Mouse (Mus musculus) liver, embryonic 13.5 days (tissue): ENCODE data around the gene Iqub. TPM values are rescaled to one million over a fixed set of nuclear protein-coding genes. Genes with fewer than 3 reads are reported as not detected.

Experiments used
- ATAC-seq: fragments of 200-750 bp; cut with Nextera tagmentation; 2 replicates; pipeline ENCODE4 v1.8.0; 2017; ENCODE audit warnings: low read depth, mild to moderate bottlenecking, moderate number of reproducible peaks, moderate library complexity
- DNase-seq: peaks from one replicate; pipeline ENCODE4 v3.0.0; 2022
- H3K27ac ChIP-seq: fragments of 300-500 bp; sonication (generic); 2 replicates; pipeline ENCODE4 v1.5.1; 2015; ENCODE audit warnings: moderate library complexity, mild to moderate bottlenecking, inconsistent platforms
- H3K27me3 ChIP-seq: fragments of 300-500 bp; sonication (generic); 2 replicates; pipeline ENCODE4 v1.6.1; 2015; ENCODE audit warnings: mild to moderate bottlenecking, inconsistent platforms
- H3K36me3 ChIP-seq: fragments of 300-500 bp; sonication (generic); 2 replicates; pipeline ENCODE4 v1.6.1; 2015; ENCODE audit warnings: mild to moderate bottlenecking, inconsistent platforms
- H3K4me1 ChIP-seq: fragments of 300-500 bp; sonication (generic); replicated peaks from 2 replicates; pipeline ENCODE4 v1.6.1; 2015; ENCODE audit warnings: inconsistent platforms
- H3K4me2 ChIP-seq: fragments of 300-500 bp; sonication (generic); 2 replicates; pipeline ENCODE4 v1.6.1; 2015; ENCODE audit warnings: inconsistent platforms, mild to moderate bottlenecking, moderate library complexity
- H3K4me3 ChIP-seq: fragments of 300-500 bp; sonication (generic); replicated peaks from 2 replicates; pipeline ENCODE4 v1.5.1; 2015; ENCODE audit warnings: mild to moderate bottlenecking, inconsistent platforms
- H3K9ac ChIP-seq: fragments of 300-500 bp; sonication (generic); 2 replicates; pipeline ENCODE4 v1.6.1; 2015; ENCODE audit warnings: mild to moderate bottlenecking, inconsistent platforms
- H3K9me3 ChIP-seq: fragments of 300-500 bp; sonication (generic); replicated peaks from 2 replicates; pipeline ENCODE4 v1.6.1; 2016; ENCODE audit warnings: inconsistent platforms
- WGBS: fragments of 180-500 bp; shearing (Covaris S2); methylation state at CpG from one replicate; pipeline ENCODE4 v1.1.7; 2015; ENCODE audit not compliant: insufficient replicate concordance; 5-methylcytosine and 5-hydroxymethylcytosine counted together
- polyA plus RNA-seq: library from polyadenylated mRNA; unstranded; fragments of >200 nt; fragmentation: Nextera tagmentation; extraction: Ambion mirVana; gene quantifications from 2 replicates; pipeline ENCODE4 v1.2.1, GENCODE M21; 2015

The Iqub gene
- polyA plus RNA-seq: not detected in 2 replicates

DNA sequence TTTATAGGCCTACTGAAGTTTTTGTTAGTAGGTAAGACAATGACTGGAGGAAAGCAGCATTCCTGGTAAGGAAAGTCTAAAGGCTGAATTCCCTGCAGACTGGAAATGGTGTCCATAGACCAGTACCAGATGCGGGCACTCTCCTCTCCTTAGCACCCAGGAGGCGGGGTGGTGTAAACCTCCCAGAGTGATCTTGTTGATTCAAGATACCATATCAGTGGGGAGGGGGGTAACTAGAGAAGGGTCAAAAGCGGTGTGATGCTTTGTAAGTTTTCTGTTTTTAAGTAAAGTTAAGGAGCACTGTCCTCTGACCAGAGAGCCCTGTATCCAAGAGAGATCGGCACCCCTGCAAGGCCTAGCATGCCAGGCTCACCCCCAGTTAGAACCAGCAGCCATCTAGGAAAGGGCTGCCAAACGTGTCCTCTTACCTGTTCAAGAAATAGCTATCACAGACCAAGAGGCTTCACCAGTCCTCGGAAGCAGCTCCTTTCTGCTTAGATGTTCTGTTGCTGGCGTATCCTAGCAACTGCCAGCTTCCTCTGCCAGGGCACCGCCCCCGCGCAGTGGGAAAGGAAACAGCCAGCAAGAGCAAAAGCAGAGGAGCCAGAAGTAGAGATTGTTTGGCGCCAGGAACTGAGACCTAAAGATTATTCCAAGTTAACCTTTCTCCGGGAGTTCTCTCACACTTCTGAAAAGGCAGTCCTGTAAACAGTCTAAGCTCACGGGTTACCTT lies at the start of gene Iqub:
Gene Iqub, minus strand, starts transcription at position 516 of the 733 bp plus-strand sequence.
- 27% methylated on average over 13 of the region's 13 CpGs for WGBS
- H3K4me1 ChIP-seq: no peaks in the 10 kb centered on the region; the same call in 1 of the 2 replicates
- no peak for ATAC-seq
- H3K4me3 ChIP-seq: no peak within 1 kb of the TSS
- no peak within 1 kb of the TSS for H3K27ac ChIP-seq
- H3K9me3 ChIP-seq: no peaks in the 10 kb centered on the region
- DNase-seq: no peak
- H3K9ac ChIP-seq: no peak within 1 kb of the TSS
- H3K27me3 ChIP-seq: no peaks in the 10 kb centered on the region
- no peak within 1 kb of the TSS for H3K4me2 ChIP-seq
- peaks cover 13% of the 10 kb centered on the region for H3K36me3 ChIP-seq

DNA sequence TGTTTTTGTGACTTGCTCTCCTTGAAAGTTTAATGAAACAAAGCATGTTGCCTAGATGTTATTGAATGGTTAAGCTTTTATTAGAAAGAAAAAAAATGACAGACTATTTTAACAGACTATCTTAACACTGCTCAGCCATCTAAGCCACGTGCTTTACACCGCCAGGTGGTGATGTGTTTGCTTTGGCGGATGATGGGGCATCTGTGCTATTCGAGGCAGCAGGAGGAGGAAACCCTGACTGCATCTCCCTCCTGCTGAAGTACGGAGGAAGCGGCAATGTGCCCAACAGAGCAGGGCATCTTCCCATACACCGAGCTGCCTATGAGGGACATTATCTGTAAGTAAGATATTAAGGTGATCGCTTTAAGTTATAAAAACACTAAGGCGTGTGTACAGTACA lies 49.2 kb upstream of the Iqub start:
- no peak overlapping the region for H3K27ac ChIP-seq
- no peak for ATAC-seq
- WGBS: 62% methylated on average over 9 of the region's 9 CpGs
- no peak overlapping the region for H3K4me2 ChIP-seq
- no peaks in the 10 kb centered on the region for H3K9me3 ChIP-seq
- no peaks in the 10 kb centered on the region for H3K36me3 ChIP-seq
- no peak for DNase-seq
- H3K27me3 ChIP-seq: no peaks in the 10 kb centered on the region
- no peak overlapping the region for H3K4me3 ChIP-seq
- no peak overlapping the region for H3K9ac ChIP-seq
- no peaks in the 10 kb centered on the region for H3K4me1 ChIP-seq

DNA sequence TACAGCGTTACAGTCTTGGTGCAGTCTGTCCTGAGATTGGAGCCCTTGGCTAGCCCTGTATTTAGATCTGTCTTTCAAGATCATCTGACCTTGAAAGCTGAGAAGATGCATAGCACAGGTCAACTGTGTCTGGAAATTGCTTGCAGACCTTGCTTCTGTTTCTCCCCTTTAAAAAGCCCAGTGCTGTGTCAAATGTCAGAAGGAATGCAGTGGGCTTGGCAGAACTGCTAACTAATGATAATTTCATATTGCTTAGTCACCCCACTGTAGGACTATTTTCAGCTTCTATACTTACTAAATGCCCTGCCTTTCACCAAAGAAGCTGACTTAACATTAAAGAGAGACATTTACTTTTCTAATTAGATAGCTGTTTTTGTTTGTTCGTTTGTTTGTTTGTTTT lies 40.6 kb upstream of the Iqub start:
- ATAC-seq: no peak
- no peak for DNase-seq
- WGBS: 55% methylated on average over 2 of the region's 2 CpGs
- Histone ChIP-seq H3K4me1 (no peaks in the 10 kb centered on the region), H3K27ac (no peak overlapping the region), H3K4me2 (no peak overlapping the region), H3K27me3 (no peaks in the 10 kb centered on the region), H3K9me3 (no peaks in the 10 kb centered on the region), H3K4me3 (no peak overlapping the region), H3K36me3 (no peaks in the 10 kb centered on the region), H3K9ac (no peak overlapping the region)

DNA sequence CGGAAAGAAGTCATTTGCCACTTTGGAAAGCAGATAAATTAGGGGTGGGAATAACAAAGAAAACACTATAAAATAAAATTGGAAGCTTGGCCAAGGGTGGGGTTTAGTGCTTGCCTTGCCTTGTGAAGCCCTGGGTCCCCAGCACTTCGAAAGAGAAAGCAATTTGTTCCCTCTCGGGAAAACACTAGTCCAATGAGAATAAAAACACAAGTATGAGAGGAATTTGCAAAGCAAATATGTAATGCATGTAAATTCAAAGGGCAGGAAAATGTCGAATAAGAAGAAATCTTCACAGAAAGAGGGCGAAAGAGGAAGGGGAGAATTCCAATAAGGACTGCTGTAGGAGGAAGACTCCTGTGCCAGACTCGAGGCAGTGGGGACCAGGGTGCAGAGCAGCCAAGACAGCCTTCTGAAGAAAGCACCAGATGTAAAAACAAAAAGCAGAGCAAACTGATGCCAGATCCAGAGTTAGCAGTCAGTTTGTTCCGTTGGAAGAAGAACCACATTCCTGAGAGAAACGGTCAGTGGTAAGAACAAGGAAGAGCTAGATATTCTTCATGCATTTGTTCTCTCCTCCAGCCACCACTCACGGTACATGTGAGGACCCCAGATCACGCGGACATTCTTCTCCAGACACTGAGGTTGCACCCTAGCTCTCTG lies 39.7 kb upstream of the Iqub start:
- Histone ChIP-seq H3K4me2 (no peak overlapping the region), H3K27me3 (no peaks in the 10 kb centered on the region), H3K4me3 (no peak overlapping the region), H3K9me3 (no peaks in the 10 kb centered on the region), H3K36me3 (no peaks in the 10 kb centered on the region), H3K27ac (no peak overlapping the region), H3K4me1 (no peaks in the 10 kb centered on the region), H3K9ac (no peak overlapping the region)
- ATAC-seq (no peak), DNase-seq (no peak)
- 57% methylated on average over 11 of the region's 11 CpGs for WGBS

DNA sequence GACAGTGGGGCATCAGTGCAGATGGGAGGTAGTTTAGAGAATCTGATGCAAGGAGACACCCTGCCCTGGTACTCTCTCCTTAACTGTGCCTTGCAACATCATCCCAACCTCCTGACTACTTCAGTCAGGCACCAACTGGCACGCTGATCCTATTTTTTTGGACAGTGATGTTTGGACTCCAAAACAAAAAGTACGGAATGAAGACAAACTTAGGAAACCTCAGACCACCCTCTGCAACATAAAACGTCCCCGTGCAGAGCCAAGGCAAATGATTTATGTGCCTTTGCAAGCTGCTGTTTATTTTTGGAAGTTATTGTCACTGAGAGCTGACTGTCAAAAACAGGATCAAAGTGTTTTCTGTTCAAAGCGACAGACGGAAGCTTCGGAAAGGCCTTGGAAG lies 37.2 kb upstream of the Iqub start:
- Histone ChIP-seq H3K4me1 (no peaks in the 10 kb centered on the region), H3K36me3 (no peaks in the 10 kb centered on the region), H3K4me2 (no peak overlapping the region), H3K27ac (no peak overlapping the region), H3K4me3 (no peak overlapping the region), H3K27me3 (no peaks in the 10 kb centered on the region), H3K9ac (no peak overlapping the region), H3K9me3 (no peaks in the 10 kb centered on the region)
- DNase-seq: no peak
- ATAC-seq: no peak
- 52% methylated on average over 7 of the region's 7 CpGs for WGBS

DNA sequence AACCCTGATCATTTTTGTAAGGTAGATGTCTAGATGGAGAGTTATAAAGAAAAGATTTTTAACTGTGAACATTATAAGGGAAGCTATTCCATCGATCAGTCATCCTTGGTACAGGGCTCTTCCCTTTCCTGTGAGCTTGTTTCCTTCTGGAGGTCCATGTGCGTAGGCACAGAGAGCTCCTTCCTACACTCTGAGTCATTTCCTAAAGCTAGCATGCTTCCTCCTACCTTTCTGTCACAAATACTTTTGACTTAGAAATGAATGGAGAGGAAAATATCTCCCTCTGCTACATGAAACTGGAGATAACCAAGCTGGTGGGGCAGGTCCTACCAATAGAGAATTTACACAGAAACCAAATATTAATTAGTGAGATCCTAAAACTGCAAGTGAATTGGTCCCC lies 34.9 kb upstream of the Iqub start:
- 29% methylated on average over 2 of the region's 2 CpGs for WGBS
- Histone ChIP-seq H3K4me2 (no peak overlapping the region), H3K4me3 (no peak overlapping the region), H3K4me1 (no peaks in the 10 kb centered on the region), H3K9me3 (no peaks in the 10 kb centered on the region), H3K27me3 (no peaks in the 10 kb centered on the region), H3K36me3 (no peaks in the 10 kb centered on the region), H3K9ac (no peak overlapping the region), H3K27ac (no peak overlapping the region)
- DNase-seq (no peak), ATAC-seq (no peak)

DNA sequence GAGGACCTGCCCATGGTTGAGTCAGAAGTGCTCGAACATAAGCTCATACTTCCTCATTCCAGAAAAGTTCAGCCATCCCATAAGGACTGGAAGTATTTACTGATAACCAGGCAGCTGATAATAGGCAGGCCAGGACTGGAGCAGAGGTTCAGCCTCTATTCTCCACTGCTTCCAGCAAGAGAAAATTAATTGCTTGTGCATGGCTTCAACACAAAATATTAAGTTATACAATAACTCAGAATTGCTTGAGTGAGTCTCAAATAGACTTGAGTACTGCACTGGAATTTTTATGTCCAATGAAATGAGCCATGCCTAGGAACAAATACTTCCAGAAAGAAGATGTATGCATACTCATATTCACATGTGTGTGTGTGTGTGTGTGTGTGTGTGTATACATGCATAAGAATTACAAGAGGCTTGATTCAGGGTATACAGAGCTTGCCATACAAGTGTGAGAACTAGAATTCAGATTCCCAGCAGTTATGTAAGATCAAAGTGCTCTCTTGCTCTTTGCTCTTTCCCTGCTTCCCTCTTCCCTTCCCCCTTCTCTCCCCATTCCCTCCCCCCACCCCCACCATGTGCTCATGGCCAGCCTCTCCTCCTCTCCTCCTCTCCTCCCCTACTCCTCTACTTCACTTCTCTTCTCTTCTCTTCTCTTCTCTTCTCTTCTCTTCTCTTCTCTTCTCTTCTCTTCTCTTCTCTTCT lies 32.0 kb upstream of the Iqub start:
- H3K4me1 ChIP-seq: no peaks in the 10 kb centered on the region
- H3K27ac ChIP-seq: no peak overlapping the region
- H3K9ac ChIP-seq: no peak overlapping the region
- no peaks in the 10 kb centered on the region for H3K27me3 ChIP-seq
- H3K4me3 ChIP-seq: no peak overlapping the region
- 28% methylated on average over 1 of the region's 1 CpGs for WGBS
- H3K36me3 ChIP-seq: no peaks in the 10 kb centered on the region
- no peak overlapping the region for H3K4me2 ChIP-seq
- DNase-seq: no peak
- H3K9me3 ChIP-seq: no peaks in the 10 kb centered on the region
- no peak for ATAC-seq

DNA sequence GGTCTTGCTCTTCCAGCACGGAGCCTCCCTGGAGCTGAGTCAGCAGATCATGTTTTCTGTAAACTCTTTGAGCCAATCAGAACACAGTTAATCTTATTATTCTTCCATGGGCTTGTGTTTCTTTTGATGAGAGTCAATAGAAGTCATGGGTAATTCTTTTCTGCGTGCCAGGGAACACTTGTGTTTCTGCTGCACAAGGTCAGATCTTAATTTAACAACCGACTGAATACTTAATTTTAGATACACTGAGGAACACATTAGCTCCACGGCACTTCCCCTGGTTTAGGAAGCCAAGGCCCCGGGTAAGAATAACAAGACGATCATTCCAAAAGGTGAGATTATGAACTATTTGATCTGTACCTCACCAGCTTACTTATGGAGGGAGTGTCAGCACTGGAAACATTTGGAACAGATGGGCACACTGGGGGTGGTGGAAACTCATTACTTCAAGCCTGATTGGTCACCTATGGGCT lies 28.3 kb upstream of the Iqub start:
- 64% methylated on average over 6 of the region's 6 CpGs for WGBS
- Histone ChIP-seq H3K27me3 (no peaks in the 10 kb centered on the region), H3K9me3 (no peaks in the 10 kb centered on the region)

DNA sequence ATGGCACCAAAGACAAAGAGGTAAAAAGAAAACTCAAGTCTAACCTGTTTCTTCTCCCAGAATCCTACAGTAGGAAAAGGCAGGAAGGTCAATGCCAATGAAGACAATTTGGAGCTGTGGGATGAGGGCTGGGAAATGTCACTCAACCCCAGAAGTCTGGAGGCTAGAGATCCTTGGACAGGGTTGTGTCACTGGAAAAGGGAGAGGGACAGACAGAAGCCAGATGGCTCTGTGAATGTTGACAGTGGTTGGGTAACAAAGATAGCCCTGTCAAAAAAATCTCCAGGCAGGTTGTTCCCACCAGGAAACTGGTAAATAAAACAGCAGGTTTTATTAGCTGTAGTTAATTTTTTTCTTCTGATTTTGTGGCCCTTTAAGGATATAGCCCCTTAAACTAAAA lies 27.5 kb upstream of the Iqub start:
- H3K4me1 ChIP-seq: no peaks in the 10 kb centered on the region
- H3K4me2 ChIP-seq: no peak overlapping the region
- H3K36me3 ChIP-seq: no peaks in the 10 kb centered on the region
- ATAC-seq (no peak), DNase-seq (no peak)
- no peaks in the 10 kb centered on the region for H3K27me3 ChIP-seq
- no peaks in the 10 kb centered on the region for H3K9me3 ChIP-seq
- no peak overlapping the region for H3K27ac ChIP-seq
- H3K9ac ChIP-seq: no peak overlapping the region
- no peak overlapping the region for H3K4me3 ChIP-seq

More for the DNA sequence above, 28.3 kb upstream of the Iqub start:
- H3K27ac ChIP-seq: no peak overlapping the region
- no peaks in the 10 kb centered on the region for H3K36me3 ChIP-seq
- H3K4me1 ChIP-seq: no peaks in the 10 kb centered on the region
- H3K4me2 ChIP-seq: no peak overlapping the region
- DNase-seq (no peak), ATAC-seq (no peak)
- H3K4me3 ChIP-seq: no peak overlapping the region
- H3K9ac ChIP-seq: no peak overlapping the region

DNA sequence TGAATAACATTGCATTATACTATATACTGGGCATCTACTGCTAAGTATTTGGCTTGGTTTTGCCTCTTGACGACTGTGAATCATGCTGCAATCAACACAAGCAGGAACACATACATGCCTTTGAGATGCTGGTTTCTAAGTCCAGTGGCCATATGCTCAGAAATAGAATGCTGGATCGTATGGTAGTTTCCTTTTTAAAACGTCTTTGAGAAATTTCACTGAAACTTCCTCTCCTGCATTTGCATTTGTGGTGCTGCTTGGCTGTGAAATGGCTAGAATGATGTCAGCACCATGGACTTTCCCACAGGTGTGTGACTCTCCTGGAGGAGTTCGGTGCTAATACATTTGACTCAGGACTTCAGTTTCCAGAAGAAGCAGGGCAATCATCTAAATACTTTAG lies 25.2 kb upstream of the Iqub start:
- Histone ChIP-seq H3K4me1 (no peaks in the 10 kb centered on the region), H3K4me2 (no peak overlapping the region), H3K27ac (no peak overlapping the region), H3K9ac (no peak overlapping the region), H3K4me3 (no peak overlapping the region), H3K27me3 (no peaks in the 10 kb centered on the region), H3K9me3 (no peaks in the 10 kb centered on the region), H3K36me3 (no peaks in the 10 kb centered on the region)
- DNase-seq (no peak), ATAC-seq (no peak)
- WGBS: 43% methylated on average over 4 of the region's 4 CpGs

DNA sequence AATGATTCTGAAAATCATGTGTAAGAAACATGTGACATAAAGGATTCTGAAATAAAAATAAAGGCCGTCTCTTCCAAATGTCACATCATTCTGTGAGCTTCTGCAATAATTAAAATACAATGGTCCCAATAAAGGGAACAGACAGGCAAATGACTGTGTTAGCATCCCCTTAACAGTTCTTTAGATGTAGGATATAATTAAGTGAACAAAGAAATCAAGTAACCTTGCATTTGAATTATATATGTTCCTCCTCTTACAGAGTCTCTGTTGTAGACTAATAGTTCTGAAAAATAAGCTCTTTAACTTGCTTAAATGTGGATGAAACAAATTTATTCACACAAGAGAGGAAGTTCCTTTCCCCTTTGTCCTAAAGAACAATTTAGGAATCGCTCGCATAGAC lies 23.6 kb upstream of the Iqub start:
- Histone ChIP-seq H3K4me3 (no peak overlapping the region), H3K27me3 (no peaks in the 10 kb centered on the region), H3K36me3 (no peaks in the 10 kb centered on the region), H3K9me3 (no peaks in the 10 kb centered on the region), H3K4me1 (no peaks in the 10 kb centered on the region), H3K9ac (no peak overlapping the region), H3K4me2 (no peak overlapping the region), H3K27ac (no peak overlapping the region)
- WGBS: 72% methylated on average over 3 of the region's 3 CpGs
- DNase-seq (no peak), ATAC-seq (no peak)
